Mouse (Mus musculus) ZHBTc4 (cell line): Measurements from ENCODE around the gene Barhl1.

Experiments used
- DNase-seq: peaks from one replicate; pipeline ENCODE4 v3.0.0-alpha.2; 2011; ENCODE audit warnings: low read depth, low spot score

The Barhl1 gene

DNA sequence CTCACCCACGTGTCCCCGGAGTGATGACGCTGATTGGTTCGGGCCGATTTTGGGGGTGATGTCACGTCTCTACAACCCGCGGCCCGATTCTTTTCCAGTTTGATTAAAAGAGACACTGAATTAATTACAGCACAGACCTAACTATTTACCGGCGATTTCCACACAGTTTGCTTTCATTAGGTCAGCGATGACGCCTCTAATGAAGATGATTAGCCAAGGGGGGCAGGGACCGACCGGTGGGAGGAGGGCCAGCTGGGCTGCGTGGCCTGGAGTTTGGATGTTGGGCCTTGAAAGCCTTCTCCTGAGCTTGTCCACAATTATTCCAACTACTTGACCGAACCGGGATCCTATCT, at the start of gene Barhl1:
TSS of gene Barhl1 (minus strand) at position 156 of the 353 bp plus-strand sequence.
- peak; percentile 13 for DNase-seq

DNA sequence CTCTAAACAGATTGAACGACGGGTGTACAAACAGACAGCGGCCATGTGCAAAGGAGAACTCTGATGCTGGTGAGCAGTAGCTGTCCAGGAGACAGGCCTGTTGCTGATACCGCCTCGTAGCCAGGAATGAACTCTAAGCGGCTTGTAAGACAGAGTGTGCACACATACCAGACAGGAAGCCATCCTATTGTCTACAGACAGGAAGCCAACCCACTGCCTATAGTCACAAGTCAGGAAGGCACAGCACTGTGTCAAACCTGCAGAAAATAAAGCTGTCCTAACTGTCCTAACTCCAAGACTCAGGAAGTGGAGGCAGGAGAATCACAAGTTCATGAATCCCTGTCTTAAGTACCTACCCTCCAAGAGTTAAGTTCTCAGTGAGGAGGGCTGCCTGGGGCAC, 47.1 kb upstream of the Barhl1 start:
- DNase-seq: no peak

- DNase-seq: peak; percentile 74
Measured at GRCm38 (mm10) chr2:28961636-28962035, 45.2 kb upstream of the Barhl1 start.

DNA sequence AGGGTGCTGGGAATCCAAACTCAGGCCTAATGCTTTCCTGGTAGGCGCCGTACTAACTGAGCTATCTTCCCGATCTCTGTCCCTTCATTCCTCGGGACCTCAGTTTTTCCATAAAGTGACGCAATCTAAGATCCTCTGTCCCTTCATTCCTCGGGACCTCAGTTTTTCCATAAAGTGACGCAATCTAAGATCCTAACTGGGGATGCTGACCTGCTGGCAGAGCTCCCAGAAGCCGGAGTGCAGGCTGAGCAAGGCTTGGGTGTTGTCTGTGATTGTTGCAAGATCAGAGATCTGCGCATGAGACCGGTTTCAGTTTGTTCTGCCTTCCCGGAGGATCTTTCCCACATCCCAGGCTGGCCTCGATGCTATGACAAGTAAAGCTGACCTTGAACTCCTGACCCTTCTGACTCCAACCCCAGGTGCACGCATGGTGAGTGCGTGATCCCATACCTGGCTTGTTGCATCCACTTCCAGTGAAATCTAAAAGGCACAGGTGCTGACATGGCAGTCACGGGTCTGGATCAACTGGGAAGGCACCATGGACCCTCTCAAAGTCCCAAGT, 44.6 kb upstream of the Barhl1 start:
- DNase-seq: peak; percentile 56

GRCm38 (mm10) chr2:28956874-28957273, 40.4 kb upstream of the Barhl1 start:
- DNase-seq: no peak

DNA sequence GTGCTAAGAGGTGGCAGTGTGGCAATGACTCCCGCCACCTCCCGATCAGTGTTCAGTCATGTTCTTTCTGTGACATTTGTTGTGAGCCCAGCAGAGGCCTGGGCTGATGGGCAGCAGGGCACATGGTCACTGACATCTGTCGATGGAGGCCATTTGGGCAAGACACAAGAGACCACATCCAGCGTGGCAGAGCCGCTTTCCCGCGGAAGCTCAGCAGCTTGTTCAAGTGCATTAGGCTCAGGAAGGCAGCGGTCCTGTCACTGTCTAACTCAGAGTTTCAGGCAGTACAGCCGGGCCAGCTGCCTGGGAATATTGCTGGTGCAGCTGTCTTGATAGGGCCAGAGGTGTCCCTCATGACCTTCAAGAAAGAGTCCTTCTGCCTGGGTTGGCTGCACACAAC, 38.1 kb upstream of the Barhl1 start:
- no peak for DNase-seq

- DNase-seq: no peak
Measured at GRCm38 (mm10) chr2:28952981-28953380, 36.5 kb upstream of the Barhl1 start.

GRCm38 (mm10) chr2:28946312-28946711, 29.8 kb upstream of the Barhl1 start:
- no peak for DNase-seq

DNA sequence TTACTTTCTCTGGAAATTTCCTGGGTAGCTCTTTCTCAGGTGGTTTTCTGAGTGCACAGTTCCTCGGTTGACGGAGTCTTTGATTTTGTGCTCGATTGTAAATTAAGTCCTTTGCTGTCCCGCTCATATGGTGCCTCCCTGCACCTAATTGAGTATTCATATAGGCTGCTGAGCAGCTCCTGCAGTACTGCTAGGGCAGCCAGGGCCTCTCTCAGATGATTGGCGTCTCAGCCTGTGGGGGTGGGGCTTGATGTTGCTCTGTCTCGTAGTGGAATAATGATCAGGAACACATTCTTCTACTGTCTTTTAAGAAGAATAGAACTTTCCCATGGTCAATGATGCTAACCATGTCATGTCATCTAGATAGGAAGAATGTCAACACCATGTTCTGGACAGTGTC, 28.9 kb upstream of the Barhl1 start:
- DNase-seq: no peak

DNA sequence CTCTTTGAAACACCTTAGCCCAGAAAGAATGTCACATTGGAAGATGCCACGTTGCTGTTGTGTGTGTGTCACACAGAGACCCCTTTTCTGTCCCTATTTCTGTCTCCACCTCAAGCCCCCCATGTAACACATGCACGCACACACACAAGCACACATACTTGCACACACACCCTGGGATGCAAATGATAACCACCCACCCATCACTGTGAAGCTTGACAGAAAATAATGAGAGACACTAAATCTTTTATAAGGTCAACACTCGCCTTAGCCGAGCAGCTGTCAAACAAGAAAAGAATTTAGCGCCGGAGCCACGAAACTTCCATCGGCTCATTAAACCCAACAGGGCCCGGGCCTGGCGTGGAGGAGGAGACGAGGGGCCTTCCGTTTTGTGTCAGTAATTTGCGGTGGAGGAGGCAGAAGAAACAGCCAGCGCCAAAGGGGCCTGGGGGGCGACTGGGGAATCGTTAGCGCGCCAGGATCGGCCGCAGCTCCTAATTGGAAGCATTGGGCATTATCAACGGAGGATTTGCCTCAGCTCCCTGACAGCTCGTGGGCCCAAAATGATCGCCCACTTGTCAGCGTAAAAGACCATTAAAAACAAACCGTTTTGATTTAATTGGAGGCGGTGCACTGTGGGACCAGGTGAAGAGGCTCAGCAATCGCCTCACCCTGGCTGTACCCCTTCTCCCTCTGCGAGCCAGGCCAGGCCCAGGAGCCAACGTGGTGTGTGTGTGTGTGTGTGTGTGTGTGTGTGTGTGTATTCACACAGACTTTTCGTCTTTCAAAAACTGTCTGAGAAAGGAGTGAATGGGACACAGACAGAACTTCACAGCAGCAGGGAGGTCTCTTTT, 27.4 kb upstream of the Barhl1 start:
- no peak for DNase-seq

DNA sequence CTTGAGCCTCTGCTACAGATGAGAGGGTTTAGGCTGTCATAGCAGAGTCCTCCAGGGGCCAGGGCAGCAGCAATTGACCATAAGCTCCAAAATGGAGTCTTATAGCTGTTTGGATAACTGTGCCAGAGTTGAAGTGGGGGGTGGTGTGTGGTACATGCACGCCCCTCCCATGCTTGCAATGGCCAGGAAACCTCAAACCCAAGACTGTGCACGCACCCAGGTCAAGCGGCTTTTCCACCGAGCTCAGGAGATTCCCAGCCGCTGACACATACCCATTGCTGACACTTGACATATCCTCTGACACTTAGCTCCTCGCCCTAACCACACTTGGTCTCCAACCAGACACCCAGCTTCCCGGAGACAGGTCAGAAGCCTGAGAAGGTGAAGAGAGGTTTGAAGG, 22.5 kb upstream of the Barhl1 start:
- DNase-seq: no peak

GRCm38 (mm10) chr2:28930571-28930970, 14.1 kb upstream of the Barhl1 start:
- peak; percentile 62 for DNase-seq

GRCm38 (mm10) chr2:28923912-28924311, 7.4 kb upstream of the Barhl1 start:
- DNase-seq: peak; percentile 73

GRCm38 (mm10) chr2:28919001-28919400, 2.5 kb upstream of the Barhl1 start:
- DNase-seq: no peak

GRCm38 (mm10) chr2:28917518-28918361, 1.3 kb upstream of the Barhl1 start:
- DNase-seq: peak; percentile 41

GRCm38 (mm10) chr2:28917156-28917517, 669 bp upstream of the Barhl1 start:
- no peak for DNase-seq

- peak; percentile 88 for DNase-seq
Measured at GRCm38 (mm10) chr2:28915768-28916512, 528 bp downstream of the Barhl1 start.

- DNase-seq: no peak
Measured at GRCm38 (mm10) chr2:28915104-28915738, 1.2 kb downstream of the Barhl1 start.

DNA sequence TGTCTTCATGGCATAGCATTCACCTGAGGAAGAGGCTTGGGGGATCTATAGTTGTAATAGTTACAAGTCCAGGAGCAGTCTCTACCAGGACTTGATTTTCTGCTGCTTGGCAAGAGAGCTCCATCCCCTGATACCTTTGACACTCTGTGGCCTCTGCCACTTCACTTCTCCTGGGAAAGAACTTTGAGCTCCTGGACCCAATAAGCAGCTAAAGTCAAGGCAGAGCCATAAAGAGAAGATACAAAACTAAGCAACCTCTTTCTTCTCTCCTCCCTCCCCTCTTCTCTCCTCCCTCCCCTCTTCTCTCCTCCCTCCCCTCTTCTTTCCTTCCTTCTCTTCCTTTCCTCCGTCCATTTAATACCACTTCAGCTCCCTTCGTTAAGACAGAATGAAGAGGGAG, 2.3 kb downstream of the Barhl1 start:
- no peak for DNase-seq

DNA sequence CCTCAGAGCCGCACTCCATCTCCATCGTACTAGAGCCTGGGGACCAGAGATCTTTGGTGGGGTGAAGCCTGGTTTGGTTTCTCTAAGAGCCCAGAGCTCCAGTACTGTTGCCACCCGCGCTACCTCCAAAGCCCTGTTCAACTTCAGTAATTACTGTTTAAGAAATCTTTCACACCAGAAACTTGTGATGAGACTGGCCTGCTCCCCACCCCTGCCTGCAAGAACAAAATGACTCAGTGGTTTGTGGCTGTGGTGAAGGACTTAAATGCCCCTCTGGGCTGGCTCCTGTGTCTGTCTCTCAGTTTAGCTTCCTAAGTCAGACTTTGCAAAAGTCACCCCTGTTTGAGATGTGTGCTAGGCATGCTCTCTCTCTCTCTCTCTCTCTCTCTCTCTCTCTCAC, 3.5 kb downstream of the Barhl1 start:
- no peak for DNase-seq

- DNase-seq: peak; percentile 12
Measured at GRCm38 (mm10) chr2:28912039-28912700, 4.3 kb downstream of the Barhl1 start.
